Mouse (Mus musculus): Measurements from ENCODE around the gene Ltbr. TPM values are rescaled to one million over a fixed set of nuclear protein-coding genes. Genes with fewer than 3 reads are reported as not detected.

Gene Ltbr
- total and polyA plus RNA-seq, 3 experiments, result not detected

DNA sequence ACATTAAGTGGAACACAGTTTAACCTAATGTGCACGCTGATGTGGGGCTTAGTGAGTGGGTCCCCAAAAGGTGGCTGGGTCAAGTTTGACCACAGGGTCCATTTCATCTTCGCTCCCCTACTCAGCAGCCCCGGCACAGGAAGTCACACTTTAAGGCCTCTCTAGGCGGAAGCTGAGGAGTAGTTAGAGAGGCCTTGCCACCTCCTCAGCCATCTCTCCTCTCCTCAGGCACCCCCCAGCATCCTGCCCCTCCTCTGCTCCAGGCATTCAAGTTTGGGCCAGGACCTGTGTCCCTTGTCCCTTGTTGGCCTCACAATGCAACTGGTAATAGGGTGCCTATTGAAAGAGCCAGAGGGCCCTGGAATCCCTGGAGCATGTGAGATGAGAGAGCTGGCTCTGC, 40.0 kb upstream of the Ltbr start:
- H3K27me3 ChIP-seq (replicated peaks), result peaks cover 97% of the 10 kb centered on the region
- TF ChIP-seq MXI1 (IDR thresholded peaks at IDR 0.05; ENCODE audit: low read depth, low read length) (no peak), CHD2 (IDR thresholded peaks at IDR 0.05; ENCODE audit: low read length) (no peak), MEF2A (IDR thresholded peaks at IDR 0.05; ENCODE audit: borderline replicate concordance, low read depth, low read length) (no peak), JUND (conservative IDR thresholded peaks at IDR 0.05; ENCODE audit: low read depth, low read length) (no peak), SMC3 (IDR thresholded peaks at IDR 0.05; ENCODE audit: low read depth, low read length) (no peak), KAT2A (IDR thresholded peaks at IDR 0.05; ENCODE audit: insufficient replicate concordance, low read length) (no peak), USF2 (conservative IDR thresholded peaks at IDR 0.05; ENCODE audit: low read depth, low read length) (no peak), MYC (IDR thresholded peaks at IDR 0.05; ENCODE audit: low read depth, low read length) (no peak), POLR2A (IDR thresholded peaks at IDR 0.05; ENCODE audit: low read depth, low read length) (no peak), TCF12 (IDR thresholded peaks at IDR 0.05; ENCODE audit: low read depth, low read length) (no peak)
- no peak overlapping the region for H3K27ac ChIP-seq (ENCODE audit: insufficient read depth, low read depth)
- no peak overlapping the region for H3K4me3 ChIP-seq (replicated peaks in 1 of 3; ENCODE audit: low read depth in 2 of 3, low read length in 2 of 3, poor library complexity in 1 of 3)
- no peak for DNase-seq (ENCODE audit: extremely low read depth)
- no peak overlapping the region for H3K4me2 ChIP-seq (ENCODE audit: insufficient read depth, low read depth, poor library complexity, severe bottlenecking)
- H3K79me2 ChIP-seq (replicated peaks; ENCODE audit: control insufficient read depth, extremely low read depth, insufficient read depth, poor library complexity, severe bottlenecking), result no peaks in the 10 kb centered on the region
- in situ Hi-C loops (cut with MboI; ENCODE audit: low pct_ligation_motif_present, low pct_unique_long_range_greater_than_20kb, low sequenced_read_pairs) (no loop called here), dilution Hi-C loops (cut with MboI; ENCODE audit: extremely low pct_ligation_motif_present, extremely low pct_unique_long_range_greater_than_20kb, low sequenced_read_pairs) (no loop called here)
- H3K4me1 ChIP-seq (ENCODE audit: control insufficient read depth in 1 of 2, insufficient read depth in 2 of 2), result no peaks in the 10 kb centered on the region
- no peaks in the 10 kb centered on the region for H3K9me3 ChIP-seq (replicated peaks; ENCODE audit: low read length)
- no peaks in the 10 kb centered on the region for H3K36me3 ChIP-seq (replicated peaks in 1 of 2; ENCODE audit: control insufficient read depth in 1 of 2, insufficient read depth in 1 of 2, low read length in 1 of 2)
- H3K9ac ChIP-seq (ENCODE audit: insufficient read depth, low read depth), result no peak overlapping the region

DNA sequence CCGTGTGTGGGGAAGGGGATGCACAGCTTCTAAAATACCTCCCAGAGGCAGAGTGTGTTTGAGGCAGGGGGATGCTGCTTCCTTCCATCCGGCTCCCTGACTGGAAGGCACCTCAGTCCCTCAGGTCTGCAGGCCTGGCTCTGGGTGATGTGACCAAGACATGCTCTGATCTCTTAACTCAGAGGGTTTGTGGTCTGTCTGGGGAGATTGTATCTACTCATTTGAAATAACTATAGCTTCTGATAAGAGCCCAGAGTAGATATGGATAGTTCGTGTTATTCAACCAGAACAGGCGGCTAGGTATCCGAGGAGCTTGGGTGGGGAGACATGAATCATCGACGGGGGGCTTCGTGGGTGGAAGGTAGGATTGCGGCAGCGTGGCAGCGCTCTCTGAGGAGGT, 39.5 kb upstream of the Ltbr start:
- Histone ChIP-seq H3K4me1 (ENCODE audit: control insufficient read depth in 1 of 2, insufficient read depth in 2 of 2) (no peaks in the 10 kb centered on the region), H3K9me3 (replicated peaks; ENCODE audit: low read length) (no peaks in the 10 kb centered on the region), H3K79me2 (replicated peaks; ENCODE audit: control insufficient read depth, extremely low read depth, insufficient read depth, poor library complexity, severe bottlenecking) (no peaks in the 10 kb centered on the region), H3K9ac (ENCODE audit: insufficient read depth, low read depth) (no peak overlapping the region), H3K4me2 (ENCODE audit: insufficient read depth, low read depth, poor library complexity, severe bottlenecking) (no peak overlapping the region), H3K36me3 (replicated peaks in 1 of 2; ENCODE audit: control insufficient read depth in 1 of 2, insufficient read depth in 1 of 2, low read length in 1 of 2) (no peaks in the 10 kb centered on the region), H3K27ac (ENCODE audit: insufficient read depth, low read depth) (no peak overlapping the region), H3K4me3 (replicated peaks in 1 of 3; ENCODE audit: low read depth in 2 of 3, low read length in 2 of 3, poor library complexity in 1 of 3) (no peak overlapping the region), H3K27me3 (replicated peaks) (peaks cover 97% of the 10 kb centered on the region)
- dilution Hi-C loops (cut with MboI; ENCODE audit: extremely low pct_ligation_motif_present, extremely low pct_unique_long_range_greater_than_20kb, low sequenced_read_pairs), result no loop called here
- in situ Hi-C loops (cut with MboI; ENCODE audit: low pct_ligation_motif_present, low pct_unique_long_range_greater_than_20kb, low sequenced_read_pairs), result no loop called here
- no peak for DNase-seq (ENCODE audit: extremely low read depth)
- TF ChIP-seq RAD21 (IDR thresholded peaks at IDR 0.05; ENCODE audit: low read depth, low read length) (no peak), CHD2 (IDR thresholded peaks at IDR 0.05; ENCODE audit: low read length) (no peak), IRF4 (IDR thresholded peaks at IDR 0.05; ENCODE audit: low read depth, low read length) (no peak), JUN (IDR thresholded peaks at IDR 0.05; ENCODE audit: insufficient read depth, low read depth, low read length) (no peak), USF2 (conservative IDR thresholded peaks at IDR 0.05; ENCODE audit: low read depth, low read length) (no peak), CHD1 (IDR thresholded peaks at IDR 0.05; ENCODE audit: low read depth, low read length) (no peak), ZMIZ1 (IDR thresholded peaks at IDR 0.05; ENCODE audit: low read depth, low read length) (no peak)

DNA sequence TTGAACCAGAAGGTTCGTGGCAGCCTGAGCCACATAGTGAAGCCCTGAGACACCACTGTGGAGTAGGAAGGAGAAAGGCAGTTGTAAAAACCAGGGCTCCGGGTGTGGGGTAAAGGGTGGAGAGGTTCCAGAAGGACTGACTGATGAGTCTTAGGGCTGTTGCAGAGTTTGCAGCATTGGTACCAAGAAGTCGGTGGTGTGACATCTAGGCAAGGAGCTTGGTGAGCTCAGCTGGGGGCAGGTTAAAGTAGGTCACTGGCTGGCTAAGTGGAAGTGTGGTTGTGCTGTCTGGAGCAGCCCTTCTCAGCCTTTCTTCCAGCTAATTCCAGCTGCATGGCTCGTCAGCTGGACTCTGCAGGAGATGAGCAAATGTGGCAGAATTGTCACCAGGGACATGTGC, 39.1 kb upstream of the Ltbr start:
- no peak overlapping the region for H3K4me2 ChIP-seq (ENCODE audit: insufficient read depth, low read depth, poor library complexity, severe bottlenecking)
- H3K9ac ChIP-seq (ENCODE audit: insufficient read depth, low read depth), result no peak overlapping the region
- in situ Hi-C loops (cut with MboI; ENCODE audit: low pct_ligation_motif_present, low pct_unique_long_range_greater_than_20kb, low sequenced_read_pairs) (no loop called here), dilution Hi-C loops (cut with MboI; ENCODE audit: extremely low pct_ligation_motif_present, extremely low pct_unique_long_range_greater_than_20kb, low sequenced_read_pairs) (no loop called here)
- H3K4me1 ChIP-seq (ENCODE audit: control insufficient read depth in 1 of 2, insufficient read depth in 2 of 2), result no peaks in the 10 kb centered on the region
- no peak overlapping the region for H3K4me3 ChIP-seq (replicated peaks in 1 of 3; ENCODE audit: low read depth in 2 of 3, low read length in 2 of 3, poor library complexity in 1 of 3)
- TF ChIP-seq UBTF (IDR thresholded peaks at IDR 0.05; ENCODE audit: low read depth, low read length) (no peak), KAT2A (IDR thresholded peaks at IDR 0.05; ENCODE audit: insufficient replicate concordance, low read length) (no peak), MXI1 (IDR thresholded peaks at IDR 0.05; ENCODE audit: low read depth, low read length) (no peak), E2F4 (IDR thresholded peaks at IDR 0.05; ENCODE audit: insufficient replicate concordance, low read depth, low read length) (no peak), CHD2 (IDR thresholded peaks at IDR 0.05; ENCODE audit: low read length) (no peak), JUN (IDR thresholded peaks at IDR 0.05; ENCODE audit: insufficient read depth, low read depth, low read length) (no peak), MAFK (IDR thresholded peaks at IDR 0.05; ENCODE audit: insufficient replicate concordance, low read length) (no peak), POLR2AphosphoS2 (IDR thresholded peaks at IDR 0.05; ENCODE audit: low read depth, low read length) (no peak)
- H3K9me3 ChIP-seq (replicated peaks; ENCODE audit: low read length), result no peaks in the 10 kb centered on the region
- no peaks in the 10 kb centered on the region for H3K79me2 ChIP-seq (replicated peaks; ENCODE audit: control insufficient read depth, extremely low read depth, insufficient read depth, poor library complexity, severe bottlenecking)
- H3K27ac ChIP-seq (ENCODE audit: insufficient read depth, low read depth), result no peak overlapping the region
- H3K27me3 ChIP-seq (replicated peaks), result peaks cover 97% of the 10 kb centered on the region
- no peak for DNase-seq (ENCODE audit: extremely low read depth)
- no peaks in the 10 kb centered on the region for H3K36me3 ChIP-seq (replicated peaks in 1 of 2; ENCODE audit: control insufficient read depth in 1 of 2, insufficient read depth in 1 of 2, low read length in 1 of 2)

Data from CH12.LX (cell line).